Mouse (Mus musculus) hindbrain, embryonic 11.5 days (tissue): Measurements from ENCODE around the gene Kif5c. TPM values are rescaled to one million over a fixed set of nuclear protein-coding genes. Genes with fewer than 3 reads are reported as not detected.

ENCODE experiments used
- ATAC-seq: fragments of 200-750 bp; cut with Nextera tagmentation; 2 replicates; pipeline ENCODE4 v1.8.0; 2017; ENCODE audit warnings: mild to moderate bottlenecking, moderate TSS enrichment, moderate library complexity; ENCODE audit not compliant: low FRiP score
- DNase-seq: peaks from one replicate; pipeline ENCODE4 v3.0.0-alpha.2; 2015; ENCODE audit warnings: low spot score
- H3K27ac ChIP-seq: fragments of 300-500 bp; sonication (generic); 2 replicates; pipeline ENCODE4 v1.5.1; 2014; ENCODE audit warnings: mild to moderate bottlenecking, low read depth, low read length
- H3K27me3 ChIP-seq: fragments of 300-500 bp; sonication (generic); 2 replicates; pipeline ENCODE4 v1.6.1; 2014; ENCODE audit warnings: mild to moderate bottlenecking, low read length, moderate library complexity, mixed read lengths; ENCODE audit not compliant: control insufficient read depth, insufficient read depth
- H3K36me3 ChIP-seq: fragments of 300-500 bp; sonication (generic); 2 replicates; pipeline ENCODE4 v1.6.1; 2014; ENCODE audit warnings: mild to moderate bottlenecking, low read length, moderate library complexity, mixed read lengths; ENCODE audit not compliant: control insufficient read depth, insufficient read depth
- H3K4me1 ChIP-seq: fragments of 300-500 bp; sonication (generic); replicated peaks from 2 replicates; pipeline ENCODE4 v1.6.1; 2014; ENCODE audit warnings: low read length, mixed read lengths; ENCODE audit not compliant: control insufficient read depth, insufficient read depth
- H3K4me2 ChIP-seq: fragments of 300-500 bp; sonication (generic); replicated peaks from 2 replicates; pipeline ENCODE4 v1.6.1; 2014; ENCODE audit warnings: mild to moderate bottlenecking, low read depth, low read length
- H3K4me3 ChIP-seq: fragments of 300-500 bp; sonication (generic); 2 replicates; pipeline ENCODE4 v1.5.1; 2014; ENCODE audit warnings: low read depth, low read length
- H3K9ac ChIP-seq: fragments of 300-500 bp; sonication (generic); 2 replicates; pipeline ENCODE4 v1.6.1; 2014; ENCODE audit warnings: low read depth, low read length
- H3K9me3 ChIP-seq: fragments of 300-500 bp; sonication (generic); 2 replicates; pipeline ENCODE4 v1.6.1; 2016; ENCODE audit warnings: low read length; ENCODE audit not compliant: control insufficient read depth
- WGBS: fragments of 180-500 bp; shearing (Covaris S2); extraction: QIAGEN DNeasy Blood & Tissue Kit; methylation state at CpG from one replicate; pipeline ENCODE4 v1.1.7; 2014; 5-methylcytosine and 5-hydroxymethylcytosine counted together
- polyA plus RNA-seq: library from polyadenylated mRNA; unstranded; fragments of >200 nt; fragmentation: Nextera tagmentation; extraction: Ambion mirVana; gene quantifications from 2 replicates; pipeline ENCODE4 v1.2.1, GENCODE M21; 2014

The Kif5c gene
- polyA plus RNA-seq, 1 experiment from 2014 or later: 112 TPM

DNA sequence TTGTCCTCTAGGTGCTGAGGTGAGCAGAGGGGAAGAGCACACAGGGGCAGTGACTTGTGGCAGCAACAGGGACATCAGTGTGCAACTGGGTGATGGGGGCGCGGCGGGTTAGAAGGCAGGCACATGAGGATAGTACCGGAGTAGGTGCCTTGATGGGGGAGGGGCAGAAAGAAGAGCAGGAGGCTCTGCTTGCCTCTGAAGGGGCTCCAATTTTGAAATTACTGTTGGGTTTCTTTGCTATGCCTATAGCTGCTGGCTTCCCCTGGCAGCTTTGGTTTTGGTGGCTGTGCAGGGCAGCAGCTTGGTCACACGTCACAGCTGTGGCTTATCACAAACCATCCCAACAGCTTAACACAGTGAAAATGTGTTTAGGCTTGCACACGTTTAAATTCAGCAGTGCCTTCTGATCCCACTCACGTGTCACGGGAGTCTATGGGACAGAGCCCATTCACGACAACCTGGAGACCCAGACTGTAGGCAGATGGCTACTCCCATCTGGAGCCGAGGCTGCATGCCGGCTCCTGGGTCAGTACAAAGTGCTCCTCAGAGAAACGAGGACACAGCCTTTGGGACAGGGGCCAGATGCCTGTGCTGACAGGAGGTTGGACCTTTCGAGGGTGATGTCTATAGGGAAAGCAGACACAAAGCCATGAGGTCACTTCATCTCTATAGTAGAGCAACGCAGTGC is 126.1 kb downstream of the Kif5c start:
- Histone ChIP-seq H3K36me3 (0 out of 2 replicates have a peak, but pooled peaks cover 5% of the 10 kb centered on the region), H3K9me3 (no peaks in the 10 kb centered on the region), H3K4me3 (no peak overlapping the region), H3K4me1 (no peaks in the 10 kb centered on the region), H3K9ac (no peak overlapping the region), H3K27ac (0 out of 2 replicates have a peak overlapping the region, but pooled peaks have one; percentile 3), H3K4me2 (no peak overlapping the region), H3K27me3 (no peaks in the 10 kb centered on the region)
- 73% methylated on average over 14 of the region's 14 CpGs for WGBS
- DNase-seq (no peak), ATAC-seq (peak; percentile 39; the same call in 1 of the 2 replicates)

DNA sequence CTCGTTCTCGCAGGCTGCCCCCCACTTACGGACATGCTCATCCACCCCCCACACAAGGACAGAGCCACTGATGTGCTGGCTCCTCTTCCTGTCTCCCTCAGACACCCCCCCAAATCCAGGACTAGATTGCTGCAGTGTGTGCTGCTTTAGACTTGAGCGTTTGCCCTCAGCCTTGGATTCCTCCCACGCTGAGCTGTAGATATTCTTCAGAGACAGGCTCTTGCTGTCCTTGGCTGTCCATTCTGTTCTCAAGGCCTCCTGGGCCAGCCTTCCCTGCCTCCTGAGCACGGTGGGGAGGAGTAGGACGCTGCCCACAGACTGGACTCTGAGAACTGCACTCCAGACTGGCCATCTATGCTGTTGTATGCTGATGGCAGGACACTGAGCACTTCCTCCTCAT is 127.8 kb downstream of the Kif5c start:
- Histone ChIP-seq H3K27me3 (no peaks in the 10 kb centered on the region), H3K4me1 (no peaks in the 10 kb centered on the region), H3K36me3 (0 out of 2 replicates have a peak, but pooled peaks cover 5% of the 10 kb centered on the region), H3K4me2 (no peak overlapping the region), H3K9ac (no peak overlapping the region), H3K9me3 (no peaks in the 10 kb centered on the region), H3K27ac (no peak overlapping the region), H3K4me3 (no peak overlapping the region)
- ATAC-seq (no peak), DNase-seq (no peak)
- WGBS: 88% methylated on average over 7 of the region's 7 CpGs

DNA sequence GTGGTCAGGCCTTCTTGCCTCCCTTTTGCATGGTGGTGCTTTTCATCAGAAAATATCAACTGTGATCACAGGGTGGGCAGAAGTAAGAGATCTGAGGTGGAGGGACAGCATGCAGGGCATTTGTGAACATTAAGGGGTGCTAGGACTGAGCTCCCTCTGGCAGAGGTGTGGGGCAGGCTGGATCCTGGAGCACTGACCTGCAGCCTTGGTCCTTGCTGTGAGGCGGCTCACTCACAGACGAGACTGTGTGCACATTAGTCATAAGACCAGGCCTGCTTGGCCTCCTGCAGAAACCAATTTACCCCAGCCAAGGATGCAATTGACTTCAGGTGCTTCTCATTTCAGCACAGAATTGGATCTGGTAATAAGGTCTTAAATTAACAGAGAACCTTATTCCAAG is 128.6 kb downstream of the Kif5c start:
- no peaks in the 10 kb centered on the region for H3K27me3 ChIP-seq
- H3K4me1 ChIP-seq: no peaks in the 10 kb centered on the region
- H3K9ac ChIP-seq: no peak overlapping the region
- 0 out of 2 replicates have a peak, but pooled peaks cover 5% of the 10 kb centered on the region for H3K36me3 ChIP-seq
- H3K4me2 ChIP-seq: no peak overlapping the region
- DNase-seq (no peak), ATAC-seq (no peak)
- 79% methylated on average over 2 of the region's 2 CpGs for WGBS
- no peak overlapping the region for H3K27ac ChIP-seq
- no peaks in the 10 kb centered on the region for H3K9me3 ChIP-seq
- H3K4me3 ChIP-seq: no peak overlapping the region

DNA sequence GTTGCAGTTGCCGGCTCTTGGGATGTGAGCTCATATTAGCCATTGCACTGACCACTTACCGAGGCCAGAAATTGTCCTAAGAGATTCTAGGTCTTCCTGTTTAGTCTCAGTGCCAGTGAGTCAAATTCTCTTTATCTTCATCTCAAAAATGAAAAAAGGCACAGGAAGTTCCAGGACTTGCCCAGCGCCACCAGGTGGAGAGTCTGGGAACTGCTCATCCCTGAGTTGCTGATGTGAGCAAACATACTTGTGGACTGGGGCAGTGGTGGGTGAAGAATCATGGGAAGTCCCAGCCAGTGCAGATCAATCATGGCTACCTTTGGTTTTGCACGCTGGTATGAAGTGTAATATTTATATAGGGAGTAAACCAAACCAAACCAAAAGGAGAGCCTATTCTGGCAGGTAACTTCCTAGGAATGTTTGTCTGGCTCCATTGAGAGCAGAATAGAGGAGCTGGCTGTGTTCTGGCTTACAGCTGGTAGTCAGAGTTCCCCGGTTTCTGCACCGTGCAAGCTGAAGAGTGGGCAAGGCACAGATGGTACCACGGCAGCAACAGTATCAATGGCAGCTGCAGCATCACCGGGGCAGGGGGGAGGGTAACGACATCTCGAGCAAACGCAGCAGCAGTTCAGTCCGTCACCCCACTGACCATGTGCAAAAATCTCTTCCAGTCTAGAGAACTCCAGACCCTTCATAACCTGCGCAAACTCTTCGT is 129.7 kb downstream of the Kif5c start:
- WGBS: 84% methylated on average over 14 of the region's 14 CpGs
- Histone ChIP-seq H3K36me3 (0 out of 2 replicates have a peak, but pooled peaks cover 5% of the 10 kb centered on the region), H3K4me2 (no peak overlapping the region), H3K4me3 (no peak overlapping the region), H3K27me3 (no peaks in the 10 kb centered on the region), H3K9me3 (no peaks in the 10 kb centered on the region), H3K9ac (no peak overlapping the region), H3K27ac (no peak overlapping the region), H3K4me1 (no peaks in the 10 kb centered on the region)
- DNase-seq (peak; percentile 71), ATAC-seq (no peak)

DNA sequence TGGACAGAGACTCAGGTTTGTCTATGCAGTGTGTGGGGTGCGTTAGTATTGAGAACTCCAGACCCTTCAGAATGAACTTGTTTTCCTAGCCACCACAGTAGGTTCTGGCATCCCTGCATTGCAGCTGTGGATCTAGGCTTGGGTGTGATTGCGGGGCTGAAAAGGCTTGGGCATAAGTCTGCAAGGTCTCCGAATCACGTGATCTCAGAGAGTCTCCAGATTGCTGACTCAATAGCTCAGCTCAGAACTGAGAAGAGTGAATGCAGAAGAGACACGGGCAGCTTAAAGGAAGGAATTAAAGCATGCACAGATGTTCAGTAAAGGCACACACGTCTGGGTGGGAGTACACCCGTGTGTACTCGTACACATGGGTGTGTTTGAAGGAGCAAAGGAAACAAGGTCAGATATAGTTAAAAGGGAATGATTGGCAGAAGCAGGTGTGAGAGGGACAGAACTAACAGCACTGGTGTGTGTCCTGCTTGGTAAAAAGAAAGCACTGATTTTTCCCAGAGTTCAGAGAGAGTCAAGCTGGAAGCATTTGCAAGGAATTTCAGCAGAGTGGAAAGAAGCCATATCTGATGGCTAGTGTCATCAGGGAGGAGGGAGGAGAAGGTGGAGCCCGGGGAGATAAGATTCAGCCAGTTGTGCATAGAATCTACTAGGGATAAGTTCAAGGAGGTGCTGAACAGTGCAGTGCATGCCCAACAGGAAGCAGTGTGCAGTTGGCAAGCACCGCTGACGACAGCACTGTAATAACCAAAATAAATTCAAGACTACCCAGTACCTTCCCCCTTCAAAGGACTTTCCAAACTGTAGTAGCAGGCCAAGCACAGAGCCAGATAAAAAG is 130.9 kb downstream of the Kif5c start:
- 0 out of 2 replicates have a peak, but pooled peaks cover 5% of the 10 kb centered on the region for H3K36me3 ChIP-seq

DNA sequence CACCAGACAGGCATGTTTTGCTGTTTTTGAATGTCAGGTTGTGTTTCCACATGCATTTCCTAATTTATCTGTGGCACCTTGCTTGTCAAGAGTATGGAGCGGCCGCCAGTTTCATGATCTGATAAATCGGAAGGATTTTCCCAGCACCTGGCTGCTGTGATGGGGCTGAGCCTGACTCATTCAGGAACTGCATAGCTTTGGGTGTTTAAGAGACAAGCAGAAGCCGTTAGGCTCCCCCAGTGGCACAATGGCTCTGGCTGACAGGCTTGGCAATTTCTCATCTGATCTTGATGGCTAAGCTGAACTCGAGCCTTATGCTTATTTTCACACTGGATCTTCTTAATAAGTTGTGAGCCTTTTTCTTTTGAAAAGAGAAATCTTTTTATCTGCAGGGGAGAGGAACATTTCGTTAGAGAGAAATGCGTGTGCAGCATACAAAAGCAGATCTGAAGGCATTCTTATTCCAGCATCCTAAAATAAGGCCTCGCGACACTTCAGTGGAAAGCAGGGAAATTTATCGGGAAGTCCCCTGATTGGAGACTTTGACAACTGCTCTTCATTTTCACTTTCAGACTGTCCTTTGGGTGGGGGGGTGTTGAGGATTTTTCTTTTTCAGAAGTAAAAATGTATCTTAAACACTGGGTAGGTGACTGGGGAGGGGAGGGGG is 132.6 kb downstream of the Kif5c start:
- H3K27ac ChIP-seq: no peak overlapping the region
- DNase-seq (no peak), ATAC-seq (no peak)
- H3K27me3 ChIP-seq: no peaks in the 10 kb centered on the region
- no peaks in the 10 kb centered on the region for H3K4me1 ChIP-seq
- H3K36me3 ChIP-seq: 0 out of 2 replicates have a peak, but pooled peaks cover 5% of the 10 kb centered on the region
- no peak overlapping the region for H3K4me3 ChIP-seq
- WGBS: 86% methylated on average over 10 of the region's 10 CpGs
- H3K9ac ChIP-seq: no peak overlapping the region
- H3K9me3 ChIP-seq: no peaks in the 10 kb centered on the region
- H3K4me2 ChIP-seq: no peak overlapping the region

More for the DNA sequence above, 130.9 kb downstream of the Kif5c start:
- H3K27me3 ChIP-seq: no peaks in the 10 kb centered on the region
- no peak overlapping the region for H3K9ac ChIP-seq
- H3K4me1 ChIP-seq: no peaks in the 10 kb centered on the region
- ATAC-seq (no peak), DNase-seq (no peak)
- H3K4me3 ChIP-seq: no peak overlapping the region
- H3K9me3 ChIP-seq: no peaks in the 10 kb centered on the region
- no peak overlapping the region for H3K4me2 ChIP-seq
- H3K27ac ChIP-seq: no peak overlapping the region
- WGBS: 93% methylated on average over 11 of the region's 11 CpGs

DNA sequence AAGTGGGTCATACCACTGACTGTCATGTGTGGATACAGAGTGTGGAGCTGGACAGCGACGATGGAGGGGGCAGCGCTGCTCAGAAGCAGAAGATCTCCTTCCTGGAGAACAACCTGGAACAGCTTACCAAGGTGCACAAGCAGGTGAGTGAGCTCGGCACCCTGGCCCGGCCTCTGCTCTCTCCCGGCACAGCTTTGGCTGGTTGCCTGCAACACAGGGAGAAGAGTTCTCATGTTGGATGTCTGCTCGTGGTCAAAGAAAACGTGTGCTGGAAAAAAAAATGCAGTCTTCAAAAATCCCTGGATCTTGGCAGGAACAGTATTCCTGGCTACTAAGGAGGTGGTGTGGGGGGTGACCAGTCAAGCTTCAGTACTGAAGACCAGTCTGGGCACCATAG is 133.1 kb downstream of the Kif5c start:
- 86% methylated on average over 8 of the region's 8 CpGs for WGBS
- Histone ChIP-seq H3K9ac (no peak overlapping the region), H3K9me3 (no peaks in the 10 kb centered on the region), H3K4me3 (no peak overlapping the region), H3K4me2 (no peak overlapping the region), H3K4me1 (no peaks in the 10 kb centered on the region), H3K27ac (no peak overlapping the region), H3K27me3 (no peaks in the 10 kb centered on the region), H3K36me3 (peaks cover 6% of the 10 kb centered on the region; the same call in 1 of the 2 replicates)
- no peak for DNase-seq
- ATAC-seq: no peak

DNA sequence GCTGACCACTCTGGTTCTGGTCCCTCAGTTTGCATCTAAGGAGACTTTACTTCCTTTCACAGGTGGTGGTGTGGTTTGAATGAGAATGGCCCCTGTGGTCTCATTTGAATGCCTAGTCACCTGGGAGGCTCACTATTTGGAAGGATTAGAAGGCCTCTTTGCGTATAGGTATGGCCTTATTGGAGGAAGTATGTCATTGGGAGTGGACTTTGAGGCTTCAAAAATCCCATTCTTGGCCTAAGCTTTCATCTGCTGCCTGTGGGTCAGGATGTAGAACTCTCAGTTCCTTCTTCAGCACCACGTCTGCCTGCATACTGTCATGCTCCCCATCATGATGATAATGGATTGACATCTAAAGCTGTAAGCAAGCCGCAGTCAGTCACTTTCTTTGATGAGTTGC is 134.0 kb downstream of the Kif5c start:
- no peak overlapping the region for H3K4me2 ChIP-seq
- H3K9ac ChIP-seq: no peak overlapping the region
- H3K4me3 ChIP-seq: no peak overlapping the region
- no peaks in the 10 kb centered on the region for H3K27me3 ChIP-seq
- no peak overlapping the region for H3K27ac ChIP-seq
- ATAC-seq: no peak
- DNase-seq: no peak
- peaks cover 9% of the 10 kb centered on the region; the same call in 1 of the 2 replicates for H3K36me3 ChIP-seq
- no peaks in the 10 kb centered on the region for H3K4me1 ChIP-seq
- H3K9me3 ChIP-seq: no peaks in the 10 kb centered on the region
- 89% methylated on average over 3 of the region's 3 CpGs for WGBS
